Mouse (Mus musculus) embryo, embryonic 9.5 days (tissue): Measurements from ENCODE around the gene Cers6.

ENCODE experiments used
- DNase-seq: peaks from one replicate; pipeline ENCODE4 v3.0.0-alpha.2; 2017; ENCODE audit errors: extremely low spot score

Gene Cers6

GRCm38 (mm10) chr2:69156283-69156682, 295.0 kb downstream of the Cers6 start:
- no peak for DNase-seq

- DNase-seq = no peak
These were observed 297.7 kb downstream of the Cers6 start for GRCm38 (mm10) chr2:69158907-69159306.
